Mouse (Mus musculus) stomach, embryonic 14.5 days (tissue): ENCODE results near the gene Crebrf. TPM values are rescaled to one million over a fixed set of nuclear protein-coding genes. Genes with fewer than 3 reads are reported as not detected.

Experiments
- ATAC-seq: fragments of 200-750 bp; cut with Nextera tagmentation; 2 replicates; pipeline ENCODE4 v1.8.0; 2017; ENCODE audit warnings: low read depth, moderate TSS enrichment; ENCODE audit not compliant: insufficient number of reproducible peaks, insufficient read depth, low FRiP score
- H3K27ac ChIP-seq: fragments of 300-500 bp; sonication (generic); 2 replicates; pipeline ENCODE4 v1.5.1; 2014; ENCODE audit warnings: mild to moderate bottlenecking, low read length, moderate library complexity, mixed read lengths
- H3K27me3 ChIP-seq: fragments of 300-500 bp; sonication (generic); 2 replicates; pipeline ENCODE4 v1.6.1; 2014; ENCODE audit warnings: low read length, control low read depth, mixed read lengths; ENCODE audit not compliant: control insufficient read depth, insufficient read depth
- H3K36me3 ChIP-seq: fragments of 300-500 bp; sonication (generic); 2 replicates; pipeline ENCODE4 v1.6.1; 2014; ENCODE audit warnings: mild to moderate bottlenecking, control low read depth, low read length, moderate library complexity, mixed read lengths; ENCODE audit not compliant: control insufficient read depth, insufficient read depth
- H3K4me1 ChIP-seq: fragments of 300-500 bp; sonication (generic); 2 replicates; pipeline ENCODE4 v1.6.1; 2014; ENCODE audit warnings: low read length, control low read depth, mixed read lengths; ENCODE audit not compliant: control insufficient read depth, insufficient read depth
- H3K4me2 ChIP-seq: fragments of 300-500 bp; sonication (generic); replicated peaks from 2 replicates; pipeline ENCODE4 v1.6.1; 2014; ENCODE audit warnings: low read depth, low read length, control low read depth
- H3K4me3 ChIP-seq: fragments of 300-500 bp; sonication (generic); 2 replicates; pipeline ENCODE4 v1.5.1; 2014; ENCODE audit warnings: low read depth, low read length, control low read depth
- H3K9ac ChIP-seq: fragments of 300-500 bp; sonication (generic); replicated peaks from 2 replicates; pipeline ENCODE4 v1.6.1; 2014; ENCODE audit warnings: low read depth, mild to moderate bottlenecking, control low read depth, low read length, moderate library complexity, mixed read lengths
- H3K9me3 ChIP-seq: fragments of 300-500 bp; sonication (generic); 2 replicates; pipeline ENCODE4 v1.6.1; 2016; ENCODE audit warnings: low read depth, low read length, control low read depth; ENCODE audit not compliant: control insufficient read depth
- WGBS: fragments of 180-500 bp; shearing (Covaris S2); extraction: QIAGEN DNeasy Blood & Tissue Kit; methylation state at CpG from one replicate; pipeline ENCODE4 v1.1.7; 2014; 5-methylcytosine and 5-hydroxymethylcytosine counted together
- polyA plus RNA-seq: library from polyadenylated mRNA; unstranded; fragments of >200 nt; fragmentation: Nextera tagmentation; extraction: Ambion mirVana; gene quantifications from 2 replicates; pipeline ENCODE4 v1.2.1, GENCODE M21; 2014

The Crebrf gene
- polyA plus RNA-seq, 1 experiment from 2014 or later: 11.7 TPM

DNA sequence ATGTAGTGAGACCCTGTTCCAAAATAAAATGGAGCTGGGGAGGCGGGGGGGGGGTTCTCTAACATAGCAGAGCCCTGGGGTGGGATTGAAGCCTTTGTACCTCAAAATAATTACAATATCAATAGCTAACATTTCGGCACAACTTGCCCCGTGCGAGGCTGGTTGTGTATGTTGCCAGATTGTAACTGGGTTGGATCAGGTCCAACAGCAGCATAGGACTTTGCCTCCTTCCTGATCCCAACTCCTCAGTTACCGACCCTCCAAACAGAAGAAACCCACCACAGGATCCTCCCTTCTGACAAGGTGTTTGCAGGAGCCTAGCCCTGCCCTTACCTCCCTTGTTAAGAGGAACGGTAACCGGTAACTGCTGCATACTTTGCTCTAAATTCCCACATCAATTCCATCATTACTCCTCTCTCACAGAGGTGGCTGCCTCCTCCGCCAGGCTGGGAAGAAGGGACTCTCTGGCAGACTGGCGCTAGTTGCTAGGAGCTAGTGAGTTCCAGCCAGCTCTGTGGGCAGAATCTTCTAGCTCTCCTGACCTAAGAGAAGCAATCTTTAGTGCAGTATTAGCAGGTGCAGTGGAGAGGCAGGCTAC is 6.4 kb upstream of the Crebrf start:
- WGBS: 51% methylated on average over 9 of the region's 9 CpGs

DNA sequence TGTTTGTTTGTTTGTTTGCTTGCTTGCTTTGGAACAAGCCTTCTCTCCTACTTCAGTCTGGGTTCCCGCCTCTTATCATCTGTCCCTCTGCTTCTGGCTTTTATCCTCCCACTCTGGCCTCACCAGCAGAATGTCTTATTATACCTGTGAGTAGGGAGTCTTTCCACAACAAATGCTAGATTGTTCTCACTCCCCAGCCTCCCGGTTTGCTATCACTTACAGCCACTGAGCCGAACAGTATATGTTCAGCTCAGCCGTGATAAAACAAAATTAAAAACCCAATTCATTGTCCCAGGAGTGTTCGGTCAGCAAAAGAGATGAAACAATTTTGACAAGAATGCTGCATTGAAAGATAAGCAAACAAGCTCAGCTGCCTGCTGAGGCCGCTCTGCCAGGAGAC is 5.4 kb upstream of the Crebrf start:
- no peaks in the 10 kb centered on the region for H3K36me3 ChIP-seq
- no peak for ATAC-seq
- H3K27ac ChIP-seq: no peak overlapping the region
- no peaks in the 10 kb centered on the region for H3K9me3 ChIP-seq
- no peak overlapping the region for H3K9ac ChIP-seq
- H3K4me2 ChIP-seq: no peak overlapping the region
- no peak overlapping the region for H3K4me3 ChIP-seq
- H3K4me1 ChIP-seq: peaks cover 16% of the 10 kb centered on the region; the same call in 1 of the 2 replicates
- WGBS: 35% methylated on average over 6 of the region's 6 CpGs
- no peaks in the 10 kb centered on the region for H3K27me3 ChIP-seq

More for the DNA sequence above, 6.4 kb upstream of the Crebrf start:
- no peaks in the 10 kb centered on the region for H3K27me3 ChIP-seq
- H3K4me3 ChIP-seq: no peak overlapping the region
- no peak overlapping the region for H3K4me2 ChIP-seq
- no peak overlapping the region for H3K9ac ChIP-seq
- no peak for ATAC-seq
- H3K9me3 ChIP-seq: no peaks in the 10 kb centered on the region
- no peaks in the 10 kb centered on the region for H3K36me3 ChIP-seq
- peaks cover 10% of the 10 kb centered on the region; the same call in 1 of the 2 replicates for H3K4me1 ChIP-seq
- H3K27ac ChIP-seq: no peak overlapping the region

DNA sequence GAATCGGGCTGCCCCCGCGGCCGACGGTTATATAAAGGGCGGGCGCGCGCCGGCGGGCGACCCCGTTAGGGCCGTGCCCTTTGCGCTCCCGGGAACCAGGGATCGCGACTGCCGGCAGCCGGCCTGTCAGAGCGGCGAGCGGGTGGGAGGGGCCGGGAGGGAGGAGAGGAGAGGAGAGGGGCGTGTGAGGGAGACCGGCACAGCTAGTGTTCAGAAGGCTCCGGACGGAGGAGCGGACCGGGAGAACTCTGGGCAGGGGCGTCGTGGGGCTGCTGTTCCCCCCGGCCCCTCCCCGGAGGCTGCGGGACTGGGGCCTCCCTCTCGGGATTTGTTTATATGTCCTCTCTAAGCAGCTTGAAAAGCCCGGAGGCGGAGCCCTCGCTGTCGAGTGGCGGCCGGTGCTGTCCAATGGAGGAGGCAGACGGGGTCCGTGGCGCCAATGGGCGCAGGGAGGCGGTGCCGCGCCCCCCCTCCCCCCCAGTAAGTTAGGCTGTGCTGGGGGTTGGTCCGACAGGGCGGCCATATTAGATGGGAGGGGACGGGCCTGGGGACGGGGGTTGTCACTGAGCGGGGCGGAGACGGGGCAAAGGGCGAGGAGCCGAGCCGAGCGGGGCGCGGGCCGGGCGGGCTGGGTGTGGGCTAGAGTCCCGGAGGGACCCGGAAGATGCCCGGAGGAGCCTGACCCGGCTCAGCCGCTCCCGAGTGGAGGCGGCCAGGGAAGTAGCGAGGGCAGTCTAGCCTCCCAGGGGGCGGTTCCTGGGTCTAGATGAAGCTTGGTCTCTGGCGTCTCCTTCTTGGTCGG is 667 bp downstream of the Crebrf start:
- H3K9me3 ChIP-seq: no peaks in the 10 kb centered on the region
- peak overlapping the region; percentile 65 for H3K9ac ChIP-seq
- H3K4me3 ChIP-seq: peak overlapping the region; percentile 98
- H3K36me3 ChIP-seq: no peaks in the 10 kb centered on the region
- peak overlapping the region; percentile 85 for H3K27ac ChIP-seq
- 2% methylated on average over 71 of the region's 75 CpGs for WGBS
- 0 out of 2 replicates have a peak, but pooled peaks cover 6% of the 10 kb centered on the region for H3K4me1 ChIP-seq
- peak; percentile 97 for ATAC-seq
- H3K4me2 ChIP-seq: peak overlapping the region; percentile 59
- H3K27me3 ChIP-seq: no peaks in the 10 kb centered on the region

DNA sequence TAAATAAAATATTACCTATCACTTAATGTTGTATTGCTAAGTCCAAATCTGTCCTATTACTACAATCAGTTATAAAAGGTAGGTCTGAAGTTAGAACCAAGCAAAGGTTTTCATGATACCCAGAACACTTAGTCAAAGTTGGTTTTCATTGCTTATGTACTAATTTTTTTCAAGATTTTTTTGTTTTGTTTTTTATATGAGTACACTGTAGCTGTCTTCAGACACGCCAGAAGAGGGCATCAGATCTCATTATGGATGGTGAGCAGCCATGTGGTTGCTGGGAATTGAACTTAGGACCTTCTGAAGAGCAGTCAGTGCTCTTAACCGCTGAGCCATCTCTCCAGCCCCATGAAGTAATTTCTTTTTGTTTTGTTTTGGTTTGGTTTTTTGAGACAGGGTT is 2.4 kb downstream of the Crebrf start:
- no peaks in the 10 kb centered on the region for H3K36me3 ChIP-seq

DNA sequence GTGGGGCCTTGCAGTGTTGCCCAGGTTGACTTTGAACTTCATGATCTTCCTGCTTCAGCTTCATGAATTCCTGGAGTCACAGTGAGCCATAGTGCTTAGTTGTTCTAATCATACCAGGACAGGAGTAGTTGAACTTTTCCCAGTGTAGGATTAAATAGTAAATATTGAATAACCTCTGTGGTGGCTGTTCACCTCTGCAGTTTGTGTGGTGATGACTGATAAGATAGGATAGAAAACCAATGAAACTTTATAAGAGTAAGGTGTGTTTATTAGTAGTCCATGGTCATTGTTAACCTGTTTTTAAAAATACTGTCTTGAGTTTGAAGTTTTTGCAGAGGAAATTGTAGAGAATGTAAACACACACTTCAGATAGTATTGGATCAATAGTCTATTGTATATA is 4.0 kb downstream of the Crebrf start:
- Histone ChIP-seq H3K27ac (no peak overlapping the region), H3K4me3 (no peak overlapping the region), H3K9me3 (no peaks in the 10 kb centered on the region), H3K9ac (no peak overlapping the region), H3K27me3 (no peaks in the 10 kb centered on the region), H3K36me3 (no peaks in the 10 kb centered on the region), H3K4me1 (peaks cover 7% of the 10 kb centered on the region; the same call in 1 of the 2 replicates), H3K4me2 (no peak overlapping the region)
- no peak for ATAC-seq

More for the DNA sequence above, 2.4 kb downstream of the Crebrf start:
- WGBS: 64% methylated on average over 2 of the region's 2 CpGs
- no peak overlapping the region for H3K27ac ChIP-seq
- H3K9me3 ChIP-seq: no peaks in the 10 kb centered on the region
- no peak overlapping the region for H3K4me3 ChIP-seq
- no peak overlapping the region for H3K4me2 ChIP-seq
- ATAC-seq: no peak
- H3K9ac ChIP-seq: no peak overlapping the region
- H3K4me1 ChIP-seq: 0 out of 2 replicates have a peak, but pooled peaks cover 6% of the 10 kb centered on the region
- H3K27me3 ChIP-seq: no peaks in the 10 kb centered on the region

DNA sequence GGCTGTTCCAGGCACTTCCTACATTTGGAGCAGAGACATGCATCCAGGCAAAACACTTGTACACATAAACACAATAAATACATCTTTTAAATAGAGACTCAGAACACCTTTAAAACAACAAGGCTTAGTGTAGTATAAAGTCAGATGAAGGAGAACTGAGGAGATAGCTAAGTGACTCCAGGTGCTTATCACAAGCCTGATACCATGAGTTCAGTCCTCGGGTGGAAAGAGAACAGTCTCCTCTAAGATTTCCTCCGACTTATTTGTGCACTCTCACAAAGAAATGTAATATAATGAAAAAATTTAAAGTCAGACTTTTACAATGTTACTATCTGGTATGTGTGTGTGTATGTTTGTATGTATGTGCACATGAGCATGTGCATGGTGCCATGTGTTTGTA is 6.4 kb downstream of the Crebrf start:
- Histone ChIP-seq H3K36me3 (no peaks in the 10 kb centered on the region), H3K4me1 (peaks cover 6% of the 10 kb centered on the region; the same call in 1 of the 2 replicates), H3K27me3 (no peaks in the 10 kb centered on the region), H3K9me3 (no peaks in the 10 kb centered on the region), H3K9ac (no peak overlapping the region), H3K4me3 (no peak overlapping the region), H3K4me2 (no peak overlapping the region), H3K27ac (no peak overlapping the region)
- ATAC-seq: no peak
- WGBS: 79% methylated on average over 2 of the region's 2 CpGs

DNA sequence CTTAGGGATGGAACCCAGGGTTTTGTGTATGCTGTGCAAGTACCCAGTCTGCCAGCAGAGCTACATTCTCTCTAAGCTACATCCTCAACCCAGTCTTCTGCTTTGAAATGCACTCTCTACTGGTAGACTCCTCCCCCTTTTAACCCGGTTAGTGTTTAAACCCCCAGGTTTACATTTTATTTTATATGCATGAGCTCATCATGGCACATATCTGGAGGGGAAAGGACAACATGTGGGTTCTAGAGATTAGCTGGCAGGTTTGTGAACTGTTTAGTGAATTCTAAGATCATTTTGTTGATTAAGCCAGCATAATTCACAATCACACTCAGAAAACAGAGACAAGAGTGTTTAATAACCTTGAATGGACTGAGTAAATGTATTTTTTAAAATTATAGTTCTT is 9.3 kb downstream of the Crebrf start:
- Histone ChIP-seq H3K27ac (no peak overlapping the region), H3K4me3 (no peak overlapping the region), H3K4me1 (peaks cover 6% of the 10 kb centered on the region; the same call in 1 of the 2 replicates), H3K36me3 (no peaks in the 10 kb centered on the region), H3K4me2 (no peak overlapping the region), H3K27me3 (no peaks in the 10 kb centered on the region), H3K9ac (no peak overlapping the region), H3K9me3 (no peaks in the 10 kb centered on the region)
- 37% methylated on average over 1 of the region's 1 CpGs for WGBS
- no peak for ATAC-seq

DNA sequence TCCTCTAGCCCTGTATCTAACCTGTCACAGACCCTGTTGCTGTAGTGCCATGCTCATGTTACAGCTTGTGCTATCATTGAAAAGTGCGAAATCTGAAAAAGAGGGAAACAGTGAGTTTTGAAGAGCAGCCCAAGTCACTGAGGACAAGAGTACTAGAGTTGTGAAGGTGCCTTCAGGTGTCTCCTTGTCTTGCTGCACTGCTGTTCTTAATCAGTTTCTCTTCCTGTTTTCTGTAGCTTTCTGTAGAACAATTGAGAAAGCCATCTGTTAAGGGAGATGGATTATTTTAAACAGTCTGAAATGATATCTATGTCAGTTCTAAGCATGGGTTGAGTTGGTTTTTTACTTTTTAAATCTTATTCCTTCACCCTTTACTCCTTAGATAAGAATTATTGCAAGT is 11.2 kb downstream of the Crebrf start:
- no peak for ATAC-seq
- Histone ChIP-seq H3K4me2 (no peak overlapping the region), H3K27me3 (no peaks in the 10 kb centered on the region), H3K9me3 (no peaks in the 10 kb centered on the region), H3K9ac (no peak overlapping the region), H3K4me1 (peaks cover 6% of the 10 kb centered on the region; the same call in 1 of the 2 replicates), H3K27ac (no peak overlapping the region), H3K36me3 (no peaks in the 10 kb centered on the region), H3K4me3 (no peak overlapping the region)
- WGBS: 83% methylated on average over 1 of the region's 1 CpGs
